Comparison of ENCODE assay signal across 12 mouse cellular contexts in genomic region chr2:149739886-149740285, GRCm38 (mm10).
DNase-seq lines count a peak whose midpoint lies in the region; ATAC-seq and TF ChIP-seq lines count a peak whose summit lies in the region.
"Had no signal": no experiment of that assay in that cellular context is flagged by ENCODE, and none has a peak within 500 bp of the region (broad histone marks: within the 10 kb centered on the region; RNA-seq: fewer than 3 reads in every experiment).

No protein-coding gene starts in this region.

- no peak overlapping the region for H3K9ac ChIP-seq in midbrain, postnatal 0 days (replicated peaks; ENCODE audit: low read length, poor library complexity, severe bottlenecking)
- H3K9ac ChIP-seq: lung, embryonic 14.5 days; stomach, embryonic 15.5 days had no signal

- H3K4me2 ChIP-seq in midbrain, postnatal 0 days (ENCODE audit: low read depth, low read length, poor library complexity, severe bottlenecking) = no peak overlapping the region
- H3K4me2 ChIP-seq: lung, embryonic 14.5 days; stomach, embryonic 15.5 days had no signal

- 62% methylated on average over 2 of the region's 2 CpGs for WGBS in midbrain, postnatal 0 days

- no peaks in the 10 kb centered on the region for H3K36me3 ChIP-seq in midbrain, postnatal 0 days (ENCODE audit: insufficient read depth, low read length)
- H3K36me3 ChIP-seq: stomach, embryonic 15.5 days had no signal

- intact Hi-C loops in heart, postnatal 10 days (cut with DNase I) = no loop called here
- intact Hi-C loops in heart, postnatal 14 days (cut with DNase I) = no loop called here
- intact Hi-C loops in gastrocnemius, adult 2 months (cut with DNase I) = no loop called here

- H3K4me3 ChIP-seq in midbrain, postnatal 0 days (ENCODE audit: low read depth, low read length) = no peak overlapping the region
- H3K4me3 ChIP-seq in gastrocnemius, adult 2 months = no peak overlapping the region
- H3K4me3 ChIP-seq: stomach, embryonic 15.5 days had no signal

- no peaks in the 10 kb centered on the region for H3K27me3 ChIP-seq in midbrain, postnatal 0 days (ENCODE audit: insufficient read depth, low read length)
- H3K27me3 ChIP-seq: stomach, embryonic 15.5 days had no signal

- H3K9me3 ChIP-seq in midbrain, postnatal 0 days (ENCODE audit: low read length) = no peaks in the 10 kb centered on the region
- H3K9me3 ChIP-seq: stomach, embryonic 15.5 days had no signal

- TF ChIP-seq CTCF in brain, embryonic 14.5 days (IDR thresholded peaks at IDR 0.05; ENCODE audit: borderline replicate concordance, extremely low read depth, insufficient read depth, insufficient read length) = no peak
- TF ChIP-seq CTCF in midbrain, postnatal 0 days (IDR thresholded peaks at IDR 0.05) = no peak
- TF ChIP-seq CTCF in gastrocnemius, adult 2 months (IDR thresholded peaks at IDR 0.05) = no peak

- DNase-seq in heart, postnatal 10 days = peak; percentile 1 to 2
- no peak for DNase-seq in heart, postnatal 14 days
- DNase-seq in brain, embryonic 14.5 days (ENCODE audit: low read depth) = peak; percentile 86
- DNase-seq in cerebellum, postnatal 25 days = peak; percentile 76 to 87
- DNase-seq in midbrain, postnatal 0 days (ENCODE audit: low spot score) = peak; percentile 84
- DNase-seq in gastrocnemius, adult 2 months = no peak
- no peak for DNase-seq in testis, postnatal 14 days (ENCODE audit: low spot score)
- DNase-seq in adrenal gland, postnatal 4 days (ENCODE audit: low spot score in 2 of 2) = no peak
- DNase-seq: embryo, embryonic 11 days; gastrocnemius, postnatal 36 days; lung, embryonic 14.5 days had no signal

- H3K27ac ChIP-seq in midbrain, postnatal 0 days (ENCODE audit: low read depth, low read length) = no peak overlapping the region
- H3K27ac ChIP-seq in gastrocnemius, adult 2 months = no peak overlapping the region
- H3K27ac ChIP-seq: stomach, embryonic 15.5 days had no signal

- TF ChIP-seq POLR2A in brain, embryonic 14.5 days (IDR thresholded peaks at IDR 0.05; ENCODE audit: borderline replicate concordance, extremely low read depth, insufficient read depth, insufficient read length, poor library complexity, severe bottlenecking) = no peak

- no peaks in the 10 kb centered on the region for H3K4me1 ChIP-seq in midbrain, postnatal 0 days (ENCODE audit: insufficient read depth, low read length)
- H3K4me1 ChIP-seq: stomach, embryonic 15.5 days had no signal

- peak; percentile 88 for ATAC-seq in midbrain, postnatal 0 days (ENCODE audit: low FRiP score)

Comparison
In these comparisons a context has a peak if more than half of its experiments do, and no peak if none do; other contexts are left out.
1. DNase-seq: peak in heart, postnatal 10 days (2 of 2), brain, embryonic 14.5 days (single experiment), cerebellum, postnatal 25 days (2 of 2) and midbrain, postnatal 0 days (single experiment); none in heart, postnatal 14 days (0 of 2), gastrocnemius, adult 2 months (single experiment), testis, postnatal 14 days (single experiment) and adrenal gland, postnatal 4 days (0 of 2).